Mouse (Mus musculus) limb, embryonic 11.5 days (tissue): ENCODE measurements around the gene Ppm1j. TPM values are rescaled to one million over a fixed set of nuclear protein-coding genes. Genes with fewer than 3 reads are reported as not detected.

Experiments
- ATAC-seq: fragments of 200-750 bp; cut with Nextera tagmentation; 2 replicates; pipeline ENCODE4 v1.8.0; 2017; ENCODE audit warnings: low read depth; ENCODE audit not compliant: insufficient number of reproducible peaks, low FRiP score, low TSS enrichment
- DNase-seq: peaks from one replicate; pipeline ENCODE4 v3.0.0-alpha.2; 2015; ENCODE audit warnings: low spot score
- H3K27ac ChIP-seq: fragments of 300-500 bp; sonication (generic); replicated peaks from 2 replicates; pipeline ENCODE4 v1.5.1; 2014; ENCODE audit warnings: low read depth, mild to moderate bottlenecking, low read length
- H3K27me3 ChIP-seq: fragments of 300-500 bp; sonication (generic); 2 replicates; pipeline ENCODE4 v1.6.1; 2014; ENCODE audit warnings: mild to moderate bottlenecking, low read length, mixed read lengths; ENCODE audit not compliant: control insufficient read depth, insufficient read depth
- H3K36me3 ChIP-seq: fragments of 300-500 bp; sonication (generic); 2 replicates; pipeline ENCODE4 v1.6.1; 2014; ENCODE audit warnings: mild to moderate bottlenecking, low read length, moderate library complexity, mixed read lengths; ENCODE audit not compliant: control insufficient read depth, insufficient read depth
- H3K4me1 ChIP-seq: fragments of 300-500 bp; sonication (generic); 2 replicates; pipeline ENCODE4 v1.6.1; 2014; ENCODE audit warnings: low read length, mixed read lengths; ENCODE audit not compliant: control insufficient read depth, insufficient read depth
- H3K4me2 ChIP-seq: fragments of 300-500 bp; sonication (generic); 2 replicates; pipeline ENCODE4 v1.6.1; 2014; ENCODE audit warnings: low read depth, mild to moderate bottlenecking, moderate library complexity; ENCODE audit not compliant: severe bottlenecking
- H3K4me3 ChIP-seq: fragments of 300-500 bp; sonication (generic); 2 replicates; pipeline ENCODE4 v1.5.1; 2014; ENCODE audit warnings: low read depth, low read length
- H3K9ac ChIP-seq: fragments of 300-500 bp; sonication (generic); 2 replicates; pipeline ENCODE4 v1.6.1; 2014; ENCODE audit warnings: mild to moderate bottlenecking, low read length
- H3K9me3 ChIP-seq: fragments of 300-500 bp; sonication (generic); 2 replicates; pipeline ENCODE4 v1.6.1; 2016; ENCODE audit warnings: low read length; ENCODE audit not compliant: control insufficient read depth
- WGBS: fragments of 180-500 bp; shearing (Covaris S2); extraction: QIAGEN DNeasy Blood & Tissue Kit; methylation state at CpG from one replicate; pipeline ENCODE4 v1.1.7; 2014; 5-methylcytosine and 5-hydroxymethylcytosine counted together
- polyA plus RNA-seq: library from polyadenylated mRNA; unstranded; fragments of >200 nt; fragmentation: Nextera tagmentation; extraction: Ambion mirVana; gene quantifications from 2 replicates; pipeline ENCODE4 v1.2.1, GENCODE M21; 2014

Ppm1j gene
- polyA plus RNA-seq, 1 experiment from 2014 or later, result 1.8 TPM

- peak; percentile 87 for ATAC-seq
- peaks cover 15% of the 10 kb centered on the region; the same call in 1 of the 2 replicates for H3K36me3 ChIP-seq
- H3K27me3 ChIP-seq, result no peaks in the 10 kb centered on the region
- peak; percentile 92 for DNase-seq
- peak overlapping the region; percentile 72 for H3K27ac ChIP-seq
- no peak overlapping the region for H3K4me2 ChIP-seq
- H3K4me1 ChIP-seq, result peaks cover 48% of the 10 kb centered on the region
- 50% methylated on average over 20 of the region's 20 CpGs for WGBS
- no peaks in the 10 kb centered on the region for H3K9me3 ChIP-seq
- H3K9ac ChIP-seq, result no peak overlapping the region
- no peak overlapping the region for H3K4me3 ChIP-seq
Measured at GRCm38 (mm10) chr3:104793871-104794828, 13.3 kb downstream of the Ppm1j start.

DNA sequence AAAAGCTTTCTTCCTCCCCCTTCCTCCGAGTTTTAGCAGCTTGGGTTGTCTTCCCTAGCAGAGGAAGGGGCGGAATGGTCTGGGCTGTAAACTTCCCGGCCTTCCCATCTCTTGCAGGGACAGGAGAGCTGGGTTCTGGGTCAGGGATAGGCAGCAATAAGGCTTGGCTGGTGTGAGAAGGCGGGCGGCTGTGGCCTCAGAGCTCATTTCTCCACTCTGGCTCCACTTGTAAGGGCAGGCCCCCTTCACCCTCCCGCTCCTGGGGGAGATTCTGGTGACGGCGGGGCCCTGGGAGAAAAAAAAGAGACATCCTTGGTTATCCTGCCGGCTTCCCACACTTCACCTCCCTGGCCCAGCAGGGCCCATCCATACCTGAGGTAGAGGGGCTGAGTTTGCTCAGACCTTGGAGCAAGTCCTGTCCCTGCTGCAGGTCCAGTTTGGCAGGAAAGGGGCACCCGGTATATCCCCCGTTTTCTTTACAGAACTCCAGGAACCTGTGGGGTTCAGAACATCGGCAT lies 14.2 kb downstream of the Ppm1j start:
- Histone ChIP-seq H3K27me3 (no peaks in the 10 kb centered on the region), H3K4me1 (peaks cover 45% of the 10 kb centered on the region), H3K36me3 (peaks cover 21% of the 10 kb centered on the region; the same call in 1 of the 2 replicates), H3K9ac (no peak overlapping the region), H3K4me3 (no peak overlapping the region), H3K4me2 (no peak overlapping the region), H3K27ac (no peak overlapping the region), H3K9me3 (no peaks in the 10 kb centered on the region)
- 50% methylated on average over 12 of the region's 12 CpGs for WGBS
- DNase-seq (peak; percentile 25), ATAC-seq (no peak)

GRCm38 (mm10) chr3:104795661-104796340 lies 14.9 kb downstream of the Ppm1j start:
- H3K4me1 ChIP-seq, result peaks cover 39% of the 10 kb centered on the region
- H3K27ac ChIP-seq, result no peak overlapping the region
- ATAC-seq (no peak), DNase-seq (peak; percentile 21)
- H3K9ac ChIP-seq, result no peak overlapping the region
- H3K4me3 ChIP-seq, result no peak overlapping the region
- WGBS, result 66% methylated on average over 15 of the region's 15 CpGs
- H3K27me3 ChIP-seq, result no peaks in the 10 kb centered on the region
- peaks cover 25% of the 10 kb centered on the region; the same call in 1 of the 2 replicates for H3K36me3 ChIP-seq
- no peaks in the 10 kb centered on the region for H3K9me3 ChIP-seq
- H3K4me2 ChIP-seq, result no peak overlapping the region

DNA sequence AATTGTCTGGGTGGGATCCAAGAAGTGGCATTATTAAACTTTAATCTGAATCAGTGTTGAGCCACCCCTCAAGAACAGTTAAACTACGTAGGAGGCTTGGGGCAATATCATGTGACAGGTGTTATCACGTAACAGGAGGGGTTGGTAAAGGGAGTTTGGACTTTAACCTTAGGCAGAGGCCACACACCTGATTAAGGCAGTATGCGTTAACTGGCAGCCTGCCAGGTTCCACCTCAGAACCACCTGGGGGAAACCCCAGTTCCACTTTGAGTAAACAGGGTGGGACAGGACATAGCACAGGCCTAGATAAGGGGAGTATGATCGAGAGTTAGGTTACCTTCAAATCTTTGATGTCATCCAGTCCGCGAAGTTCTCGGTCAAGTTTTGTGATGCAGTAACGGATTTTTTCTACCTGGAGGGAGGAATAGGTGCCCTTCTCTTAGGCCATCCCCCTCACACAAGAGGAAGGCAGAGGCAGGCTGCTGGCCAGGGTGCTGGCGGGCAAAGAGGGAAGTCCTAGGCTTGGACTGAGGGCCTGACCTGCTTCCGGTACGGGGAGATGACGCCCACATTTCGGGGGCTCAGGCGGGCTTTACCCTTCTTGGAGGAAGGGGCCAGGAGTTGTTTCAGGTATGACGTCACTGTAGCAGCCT lies 15.7 kb downstream of the Ppm1j start:
- DNase-seq, result peak; percentile 21

DNA sequence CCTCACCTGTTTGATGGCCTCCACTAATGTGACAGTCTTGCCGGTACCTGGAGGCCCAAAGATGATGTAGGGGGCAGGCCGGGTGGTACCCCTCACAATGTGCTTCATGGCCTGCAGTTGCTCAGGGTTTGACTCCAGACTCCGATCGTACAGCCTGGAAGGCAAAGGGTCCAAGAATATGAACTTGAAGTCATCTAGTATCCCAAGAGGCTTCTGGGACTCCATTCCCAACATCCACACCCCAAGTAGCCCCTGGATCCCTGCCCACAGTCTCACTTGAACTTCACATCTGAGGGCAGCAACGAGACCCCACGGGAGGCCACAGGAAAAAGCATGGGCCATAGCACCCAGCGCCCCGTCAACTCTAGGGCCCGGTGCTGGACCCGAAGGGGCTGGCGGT lies 19.8 kb downstream of the Ppm1j start:
- Histone ChIP-seq H3K4me1 (peaks cover 5% of the 10 kb centered on the region), H3K36me3 (peaks cover 29% of the 10 kb centered on the region), H3K4me2 (no peak overlapping the region), H3K9ac (no peak overlapping the region), H3K27ac (no peak overlapping the region), H3K9me3 (no peaks in the 10 kb centered on the region), H3K27me3 (no peaks in the 10 kb centered on the region), H3K4me3 (no peak overlapping the region)
- no peak for ATAC-seq
- 96% methylated on average over 11 of the region's 11 CpGs for WGBS
- no peak for DNase-seq

More for the DNA sequence above, 15.7 kb downstream of the Ppm1j start:
- Histone ChIP-seq H3K4me2 (no peak overlapping the region), H3K36me3 (peaks cover 29% of the 10 kb centered on the region), H3K4me3 (no peak overlapping the region), H3K4me1 (peaks cover 32% of the 10 kb centered on the region), H3K27me3 (no peaks in the 10 kb centered on the region), H3K9me3 (no peaks in the 10 kb centered on the region), H3K9ac (no peak overlapping the region), H3K27ac (no peak overlapping the region)
- no peak for ATAC-seq
- WGBS, result 85% methylated on average over 15 of the region's 15 CpGs

DNA sequence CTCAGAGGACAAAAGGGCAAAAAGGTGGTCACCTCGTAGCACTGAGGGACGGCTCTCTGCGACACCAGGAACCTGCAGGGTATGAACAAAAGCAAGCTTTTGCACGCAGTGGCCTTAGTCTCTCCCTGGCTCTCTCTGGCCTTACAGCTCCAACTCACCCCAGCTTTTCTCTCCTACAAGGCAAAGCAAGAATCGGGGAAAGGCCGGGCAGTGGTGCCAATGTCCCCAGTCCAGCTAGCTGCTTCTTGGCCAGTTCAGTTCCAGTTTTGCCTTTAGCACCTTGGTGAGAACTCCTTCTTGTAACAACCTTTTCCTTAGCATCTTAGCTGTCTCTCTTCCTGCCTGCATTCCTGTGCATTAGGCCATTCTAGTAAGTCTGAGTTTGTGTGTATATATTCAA lies 20.6 kb downstream of the Ppm1j start:
- Histone ChIP-seq H3K36me3 (peaks cover 25% of the 10 kb centered on the region), H3K4me3 (no peak overlapping the region), H3K9me3 (no peaks in the 10 kb centered on the region), H3K4me2 (no peak overlapping the region), H3K4me1 (no peaks in the 10 kb centered on the region), H3K27ac (no peak overlapping the region), H3K27me3 (no peaks in the 10 kb centered on the region), H3K9ac (no peak overlapping the region)
- ATAC-seq (no peak), DNase-seq (no peak)
- WGBS, result 89% methylated on average over 6 of the region's 6 CpGs

DNA sequence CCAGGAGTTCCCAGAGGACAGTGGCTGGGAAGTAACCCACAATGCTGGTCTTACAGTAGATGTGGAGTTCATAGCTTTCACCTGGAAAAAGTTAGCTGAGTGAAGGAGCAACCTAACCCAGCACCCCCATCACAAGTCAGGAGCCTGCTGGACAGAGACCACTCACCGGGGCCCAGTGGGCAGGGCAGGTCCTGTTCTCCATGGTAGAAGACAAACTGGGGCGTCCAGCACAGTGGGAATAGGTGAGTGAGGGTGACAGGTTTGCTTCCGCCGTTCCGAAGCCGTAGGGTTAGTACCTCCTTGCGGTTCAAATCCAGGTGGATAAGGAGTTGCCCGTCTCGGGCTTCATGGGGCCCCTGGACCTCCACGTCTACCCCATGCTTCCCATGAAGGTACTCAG lies 23.5 kb downstream of the Ppm1j start:
- no peak overlapping the region for H3K9ac ChIP-seq
- no peak for DNase-seq

DNA sequence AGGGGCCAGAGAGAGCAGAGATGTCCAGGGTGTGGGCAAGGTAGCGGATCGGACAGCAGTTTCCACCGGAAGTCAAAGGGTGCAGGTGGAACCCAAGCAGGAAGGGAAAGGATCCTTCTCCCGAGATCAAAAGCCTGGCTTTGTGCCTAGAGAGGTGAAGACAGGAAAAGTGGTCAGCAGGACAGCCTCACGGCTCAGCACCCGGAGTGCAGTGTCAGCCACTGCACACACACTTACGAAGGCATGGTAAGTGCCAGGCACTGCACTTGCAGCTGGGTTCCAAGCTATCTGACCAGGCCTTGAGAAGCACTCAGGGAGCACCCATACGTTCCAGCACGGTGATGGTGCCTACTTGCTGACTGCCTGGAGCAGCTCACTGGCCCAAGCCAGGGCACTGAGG lies 24.7 kb downstream of the Ppm1j start:
- no peaks in the 10 kb centered on the region for H3K4me1 ChIP-seq
- peaks cover 12% of the 10 kb centered on the region for H3K36me3 ChIP-seq
- H3K4me3 ChIP-seq, result no peak overlapping the region
- DNase-seq (no peak), ATAC-seq (no peak)
- H3K9ac ChIP-seq, result no peak overlapping the region
- H3K27ac ChIP-seq, result no peak overlapping the region
- H3K27me3 ChIP-seq, result no peaks in the 10 kb centered on the region
- H3K9me3 ChIP-seq, result no peaks in the 10 kb centered on the region
- no peak overlapping the region for H3K4me2 ChIP-seq
- 84% methylated on average over 9 of the region's 9 CpGs for WGBS

More for the DNA sequence above, 23.5 kb downstream of the Ppm1j start:
- ATAC-seq, result no peak
- Histone ChIP-seq H3K27me3 (no peaks in the 10 kb centered on the region), H3K4me2 (no peak overlapping the region), H3K4me1 (no peaks in the 10 kb centered on the region), H3K36me3 (peaks cover 19% of the 10 kb centered on the region), H3K4me3 (no peak overlapping the region), H3K9me3 (no peaks in the 10 kb centered on the region), H3K27ac (no peak overlapping the region)
- 90% methylated on average over 10 of the region's 10 CpGs for WGBS
